Mouse (Mus musculus): ENCODE data around the gene Gm4871. TPM values are rescaled to one million over a fixed set of nuclear protein-coding genes. Genes with fewer than 3 reads are reported as not detected.
A peak's percentile ranks its signal among the peaks of the same experiment; 100 is the strongest.
"Not testable (repeated sequence)": the region's sequence is repeated elsewhere in the genome, so short reads cannot be mapped to it uniquely, and the experiment has no call there.

Gene Gm4871
- total and polyA plus RNA-seq, 3 experiments = not detected

- no peak overlapping the region for H3K9ac ChIP-seq (ENCODE audit: control insufficient read depth, low read depth, low read length, poor library complexity, severe bottlenecking)
- TF ChIP-seq CTCF (IDR thresholded peaks at IDR 0.05 in 2 of 3, conservative IDR thresholded peaks at IDR 0.05 in 1 of 3; ENCODE audit: control insufficient read depth in 1 of 3, insufficient read depth in 1 of 3, low read depth in 2 of 3, low read length in 3 of 3, poor library complexity in 1 of 3, severe bottlenecking in 1 of 3) = peak in 1 of 3 experiments; percentile 27; a peak in 2 of 6 replicates
- no peak for TF ChIP-seq ZC3H11A (IDR thresholded peaks at IDR 0.05; ENCODE audit: low read depth, low read length)
- no peaks in the 10 kb centered on the region for H3K9me3 ChIP-seq (replicated peaks; ENCODE audit: insufficient read depth, low read length)
- H3K36me3 ChIP-seq (ENCODE audit: control insufficient read depth in 1 of 2, insufficient read depth in 2 of 2, low read length in 2 of 2) = peaks cover 0 to 10% of the 10 kb centered on the region in 2 experiments; a peak in 2 of 4 replicates
- no peaks in the 10 kb centered on the region for H3K27me3 ChIP-seq (ENCODE audit: control insufficient read depth in 1 of 2, insufficient read depth in 2 of 2, low read length in 2 of 2)
- H3K4me3 ChIP-seq (ENCODE audit: control insufficient read depth in 1 of 2, insufficient read depth in 1 of 2, low read depth in 2 of 2, low read length in 2 of 2) = no peak overlapping the region
- no peak for DNase-seq (ENCODE audit: low read depth, low spot score)
- H3K79me2 ChIP-seq (ENCODE audit: control insufficient read depth, insufficient read depth, low read length, poor library complexity) = no peaks in the 10 kb centered on the region
- H3K27ac ChIP-seq (ENCODE audit: control insufficient read depth, low read depth, low read length) = no peak overlapping the region
- H3K4me1 ChIP-seq (ENCODE audit: control insufficient read depth in 1 of 2, insufficient read depth in 2 of 2, low read length in 2 of 2) = peaks cover 3 to 10% of the 10 kb centered on the region in 2 experiments
These were observed 26.2 kb upstream of the Gm4871 start for GRCm38 (mm10) chr5:145058722-145059121.

GRCm38 (mm10) chr5:145057907-145058306, 25.4 kb upstream of the Gm4871 start:
- Histone ChIP-seq H3K4me3 (ENCODE audit: control insufficient read depth in 1 of 2, insufficient read depth in 1 of 2, low read depth in 2 of 2, low read length in 2 of 2) (no peak overlapping the region), H3K4me1 (ENCODE audit: control insufficient read depth in 1 of 2, insufficient read depth in 2 of 2, low read length in 2 of 2) (peaks cover 3 to 14% of the 10 kb centered on the region in 2 experiments), H3K27me3 (ENCODE audit: control insufficient read depth in 1 of 2, insufficient read depth in 2 of 2, low read length in 2 of 2) (no peaks in the 10 kb centered on the region), H3K27ac (ENCODE audit: control insufficient read depth, low read depth, low read length) (no peak overlapping the region), H3K9ac (ENCODE audit: control insufficient read depth, low read depth, low read length, poor library complexity, severe bottlenecking) (no peak overlapping the region), H3K79me2 (ENCODE audit: control insufficient read depth, insufficient read depth, low read length, poor library complexity) (no peaks in the 10 kb centered on the region), H3K9me3 (replicated peaks; ENCODE audit: insufficient read depth, low read length) (no peaks in the 10 kb centered on the region), H3K36me3 (ENCODE audit: control insufficient read depth in 1 of 2, insufficient read depth in 2 of 2, low read length in 2 of 2) (peaks cover 0 to 10% of the 10 kb centered on the region in 2 experiments; a peak in 2 of 4 replicates)
- no peak for DNase-seq (ENCODE audit: low read depth, low spot score)
- TF ChIP-seq POLR2AphosphoS5 (IDR thresholded peaks at IDR 0.05; ENCODE audit: borderline replicate concordance, low read depth, low read length) = no peak

- DNase-seq (ENCODE audit: low read depth, low spot score) = peak; percentile 78
- H3K9ac ChIP-seq (ENCODE audit: control insufficient read depth, low read depth, low read length, poor library complexity, severe bottlenecking); H3K27ac ChIP-seq (ENCODE audit: control insufficient read depth, low read depth, low read length); H3K36me3 ChIP-seq (ENCODE audit: control insufficient read depth in 1 of 2, insufficient read depth in 2 of 2, low read length in 2 of 2); H3K79me2 ChIP-seq (ENCODE audit: control insufficient read depth, insufficient read depth, low read length, poor library complexity); H3K9me3 ChIP-seq (replicated peaks; ENCODE audit: insufficient read depth, low read length); H3K27me3 ChIP-seq (ENCODE audit: control insufficient read depth in 1 of 2, insufficient read depth in 2 of 2, low read length in 2 of 2); H3K4me3 ChIP-seq (ENCODE audit: control insufficient read depth in 1 of 2, insufficient read depth in 1 of 2, low read depth in 2 of 2, low read length in 2 of 2): not testable (repeated sequence)
- TF ChIP-seq SIN3A (IDR thresholded peaks at IDR 0.05; ENCODE audit: low read length) (peak; percentile 79), EP300 (IDR thresholded peaks at IDR 0.05; ENCODE audit: low read depth in 1 of 2, low read length in 2 of 2) (peak; percentile 31 to 64; a peak in 2 of 4 replicates), GATA1 (IDR thresholded peaks at IDR 0.05; ENCODE audit: low read depth, low read length) (peak; percentile 85), ELF1 (IDR thresholded peaks at IDR 0.05; ENCODE audit: low read depth, low read length) (0 out of 2 replicates have a peak, but pooled peaks have one; percentile 41), ETS1 (IDR thresholded peaks at IDR 0.05; ENCODE audit: low read depth, low read length) (peak; percentile 58), TCF12 (IDR thresholded peaks at IDR 0.05; ENCODE audit: low read depth, low read length) (peak; percentile 25; the same call in 1 of the 2 replicates), MXI1 (IDR thresholded peaks at IDR 0.05; ENCODE audit: low read depth, low read length) (peak; percentile 83)
- H3K4me1 ChIP-seq (ENCODE audit: control insufficient read depth in 1 of 2, insufficient read depth in 2 of 2, low read length in 2 of 2) = peaks cover 3 to 14% of the 10 kb centered on the region in 2 experiments
These were observed 21.6 kb upstream of the Gm4871 start for GRCm38 (mm10) chr5:145054187-145054586.

- not testable (repeated sequence) for DNase-seq (ENCODE audit: low read depth, low spot score); H3K4me1 ChIP-seq (ENCODE audit: control insufficient read depth in 1 of 2, insufficient read depth in 2 of 2, low read length in 2 of 2); H3K79me2 ChIP-seq (ENCODE audit: control insufficient read depth, insufficient read depth, low read length, poor library complexity); H3K27me3 ChIP-seq (ENCODE audit: control insufficient read depth in 1 of 2, insufficient read depth in 2 of 2, low read length in 2 of 2); H3K27ac ChIP-seq (ENCODE audit: control insufficient read depth, low read depth, low read length); H3K36me3 ChIP-seq (ENCODE audit: control insufficient read depth in 1 of 2, insufficient read depth in 2 of 2, low read length in 2 of 2); H3K9me3 ChIP-seq (replicated peaks; ENCODE audit: insufficient read depth, low read length); H3K4me3 ChIP-seq (ENCODE audit: control insufficient read depth in 1 of 2, insufficient read depth in 1 of 2, low read depth in 2 of 2, low read length in 2 of 2); H3K9ac ChIP-seq (ENCODE audit: control insufficient read depth, low read depth, low read length, poor library complexity, severe bottlenecking)
These were observed 10.1 kb upstream of the Gm4871 start, which contains the start of gene 1700018F24Rik for GRCm38 (mm10) chr5:145042690-145043089. TSS of gene 1700018F24Rik (plus strand) at chr5:145042990.

Measured in MEL (cell line).